Comparison of ENCODE assay signal across 18 mouse cellular contexts in the genomic region with DNA sequence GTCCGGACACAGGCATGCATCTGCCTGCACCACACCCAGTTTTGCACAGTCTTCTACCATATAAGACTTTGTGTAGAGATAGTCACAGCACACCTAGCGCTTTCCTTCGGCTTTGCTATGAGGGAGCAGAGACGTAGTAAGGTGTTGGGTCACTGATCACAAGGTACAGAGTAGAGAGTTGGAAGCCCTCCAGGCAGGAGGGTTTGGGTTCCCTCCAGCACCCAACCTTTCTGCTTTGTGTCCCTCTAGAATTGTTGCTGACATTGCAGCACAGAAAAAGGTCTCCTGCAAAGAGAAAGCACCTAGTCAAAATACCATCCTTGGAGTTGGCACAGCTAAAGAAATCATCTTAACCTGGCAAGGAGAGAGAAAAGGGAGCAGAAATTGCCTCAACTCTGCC. TPM values are rescaled to one million over a fixed set of nuclear protein-coding genes. Genes with fewer than 3 reads are reported as not detected.
DNase-seq lines count a peak whose midpoint lies in the region; ATAC-seq and TF ChIP-seq lines count a peak whose summit lies in the region.
"Had no signal": no experiment of that assay in that cellular context is flagged by ENCODE, and none has a peak within 500 bp of the region (broad histone marks: within the 10 kb centered on the region; RNA-seq: fewer than 3 reads in every experiment).

No protein-coding gene starts in this region.

- no peak overlapping the region for H3K4me2 ChIP-seq in kidney, embryonic 16.5 days (replicated peaks; ENCODE audit: low read depth, low read length)
- no peak overlapping the region for H3K4me2 ChIP-seq in neural tube, embryonic 15.5 days
- H3K4me2 ChIP-seq in intestine, postnatal 0 days (replicated peaks; ENCODE audit: low read depth), result no peak overlapping the region
- H3K4me2 ChIP-seq: embryonic facial prominence, embryonic 12.5 days; heart, embryonic 11.5 days; heart, embryonic 15.5 days; hindbrain, embryonic 13.5 days had no signal

- H3K9me3 ChIP-seq in kidney, embryonic 16.5 days (ENCODE audit: low read length), result no peaks in the 10 kb centered on the region
- H3K9me3 ChIP-seq in neural tube, embryonic 15.5 days (replicated peaks), result no peaks in the 10 kb centered on the region
- H3K9me3 ChIP-seq in intestine, postnatal 0 days (ENCODE audit: control insufficient read depth), result no peaks in the 10 kb centered on the region
- H3K9me3 ChIP-seq: embryonic facial prominence, embryonic 12.5 days; heart, embryonic 15.5 days; hindbrain, embryonic 13.5 days had no signal

- H3K27me3 ChIP-seq in kidney, embryonic 16.5 days (ENCODE audit: insufficient read depth, low read length), result no peaks in the 10 kb centered on the region
- no peaks in the 10 kb centered on the region for H3K27me3 ChIP-seq in neural tube, embryonic 15.5 days (replicated peaks)
- H3K27me3 ChIP-seq in intestine, postnatal 0 days (replicated peaks; ENCODE audit: control insufficient read depth, insufficient read depth, low read length), result no peaks in the 10 kb centered on the region
- H3K27me3 ChIP-seq: embryonic facial prominence, embryonic 12.5 days; heart, embryonic 15.5 days; hindbrain, embryonic 13.5 days had no signal

- H3K36me3 ChIP-seq in kidney, embryonic 16.5 days (ENCODE audit: insufficient read depth, low read length), result peaks cover 29% of the 10 kb centered on the region
- peaks cover 14% of the 10 kb centered on the region for H3K36me3 ChIP-seq in neural tube, embryonic 15.5 days
- peaks cover 37% of the 10 kb centered on the region for H3K36me3 ChIP-seq in intestine, postnatal 0 days (ENCODE audit: control insufficient read depth, insufficient read depth)

- peaks cover 6% of the 10 kb centered on the region; the same call in 1 of the 2 replicates for H3K4me1 ChIP-seq in kidney, embryonic 16.5 days (ENCODE audit: insufficient read depth, low read length)
- peaks cover 45% of the 10 kb centered on the region for H3K4me1 ChIP-seq in neural tube, embryonic 15.5 days
- H3K4me1 ChIP-seq in intestine, postnatal 0 days (replicated peaks; ENCODE audit: control insufficient read depth, insufficient read depth, low read length), result no peaks in the 10 kb centered on the region
- H3K4me1 ChIP-seq: embryonic facial prominence, embryonic 12.5 days had no signal

- peak; percentile 47 for DNase-seq in kidney, adult 11 months
- peak; percentile 75 for DNase-seq in kidney, adult 9 months
- DNase-seq in kidney, postnatal 10 days, result no peak
- DNase-seq in kidney, postnatal 25 days, result peak; percentile 53 to 55
- DNase-seq: adrenal gland, adult 2 months; adrenal gland, postnatal 25 days; gastrocnemius, postnatal 10 days; heart, adult 2 months; heart, postnatal 14 days had no signal

- H3K4me3 ChIP-seq in kidney, embryonic 16.5 days (ENCODE audit: low read length), result no peak overlapping the region
- no peak overlapping the region for H3K4me3 ChIP-seq in neural tube, embryonic 15.5 days (replicated peaks)
- H3K4me3 ChIP-seq in intestine, postnatal 0 days (ENCODE audit: low read depth, low read length), result no peak overlapping the region
- H3K4me3 ChIP-seq: embryonic facial prominence, embryonic 12.5 days; heart, adult 2 months; heart, embryonic 15.5 days; hindbrain, embryonic 13.5 days had no signal

- no peak overlapping the region for H3K9ac ChIP-seq in kidney, embryonic 16.5 days (replicated peaks; ENCODE audit: low read length)
- H3K9ac ChIP-seq in neural tube, embryonic 15.5 days (replicated peaks), result no peak overlapping the region
- no peak overlapping the region for H3K9ac ChIP-seq in intestine, postnatal 0 days (ENCODE audit: low read depth, low read length)
- H3K9ac ChIP-seq: embryonic facial prominence, embryonic 12.5 days; heart, embryonic 15.5 days; hindbrain, embryonic 13.5 days had no signal

- ATAC-seq in kidney, embryonic 16.5 days (ENCODE audit: low FRiP score, low TSS enrichment), result no peak
- no peak for ATAC-seq in neural tube, embryonic 15.5 days (ENCODE audit: low FRiP score)
- no peak for ATAC-seq in intestine, postnatal 0 days
- ATAC-seq: forebrain, embryonic 16.5 days; hindbrain, postnatal 0 days had no signal

- TF ChIP-seq CTCF in intestine, postnatal 0 days (IDR thresholded peaks at IDR 0.05; ENCODE audit: low read depth), result no peak

- WGBS in kidney, embryonic 16.5 days, result 84% methylated on average over 4 of the region's 4 CpGs
- WGBS in neural tube, embryonic 15.5 days, result 87% methylated on average over 4 of the region's 4 CpGs
- WGBS in intestine, postnatal 0 days, result 93% methylated on average over 4 of the region's 4 CpGs

- H3K27ac ChIP-seq in kidney, embryonic 16.5 days (ENCODE audit: low read length), result no peak overlapping the region
- peak overlapping the region; percentile 56; the same call in 1 of the 2 replicates for H3K27ac ChIP-seq in neural tube, embryonic 15.5 days (replicated peaks)
- H3K27ac ChIP-seq in intestine, postnatal 0 days (ENCODE audit: low read depth, low read length), result no peak overlapping the region
- H3K27ac ChIP-seq: embryonic facial prominence, embryonic 12.5 days; heart, adult 2 months; heart, embryonic 15.5 days; hindbrain, postnatal 0 days had no signal

RNA-seq across cellular contexts. Expression of gene Tti1, which starts 35.7 kb away (rescaled TPM):
- 30.1 and 33.6 TPM in 2 replicates for polyA plus RNA-seq in kidney, embryonic 16.5 days (2015; fragmentation: Nextera tagmentation; extraction: Ambion mirVana)
- polyA plus RNA-seq in neural tube, embryonic 15.5 days (2015; fragmentation: Nextera tagmentation; extraction: Ambion mirVana), result 14.7 and 17.3 TPM in 2 replicates
- polyA plus RNA-seq in intestine, postnatal 0 days (2015; fragmentation: Nextera tagmentation; extraction: Ambion mirVana), result 5.1 and 5.4 TPM in 2 replicates

RNA-seq across cellular contexts. Expression of gene Rprd1b, which starts 35.8 kb away (rescaled TPM):
- 44.1 and 49.3 TPM in 2 replicates for polyA plus RNA-seq in kidney, embryonic 16.5 days (2015; fragmentation: Nextera tagmentation; extraction: Ambion mirVana)
- polyA plus RNA-seq in neural tube, embryonic 15.5 days (2015; fragmentation: Nextera tagmentation; extraction: Ambion mirVana), result 28.5 and 32.8 TPM in 2 replicates
- 17.1 and 19.8 TPM in 2 replicates for polyA plus RNA-seq in intestine, postnatal 0 days (2015; fragmentation: Nextera tagmentation; extraction: Ambion mirVana)
